Mouse (Mus musculus): ENCODE results near the gene Lamtor4.

GRCm38 (mm10) chr5:138299613-138300012 is 44.3 kb downstream of the Lamtor4 start:
- TF ChIP-seq CTCF (IDR thresholded peaks at IDR 0.05; ENCODE audit: control insufficient read depth, insufficient read depth, insufficient read length) (no peak), MYOG (IDR thresholded peaks at IDR 0.05; ENCODE audit: control insufficient read depth, extremely low read depth, insufficient read length) (no peak), MAX (IDR thresholded peaks at IDR 0.05) (no peak)

Data from C2C12 (cell line).